Mouse (Mus musculus) forebrain, embryonic 11.5 days (tissue): ENCODE results near the gene Gm49393. TPM values are rescaled to one million over a fixed set of nuclear protein-coding genes. Genes with fewer than 3 reads are reported as not detected.

Experiments used
- ATAC-seq: fragments of 200-750 bp; cut with Nextera tagmentation; replicated peaks from 2 replicates; pipeline ENCODE4 v1.8.0; 2017; ENCODE audit warnings: moderate TSS enrichment; ENCODE audit not compliant: low FRiP score
- DNase-seq: peaks from one replicate; pipeline ENCODE4 v3.0.0-alpha.2; 2017; ENCODE audit warnings: low spot score
- H3K27ac ChIP-seq: fragments of 300-500 bp; sonication (generic); 2 replicates; pipeline ENCODE4 v1.5.1; 2014; ENCODE audit warnings: low read depth, low read length
- H3K27me3 ChIP-seq: fragments of 300-500 bp; sonication (generic); 2 replicates; pipeline ENCODE4 v1.6.1; 2014; ENCODE audit warnings: mild to moderate bottlenecking, low read length, mixed read lengths; ENCODE audit not compliant: control insufficient read depth, insufficient read depth
- H3K36me3 ChIP-seq: fragments of 300-500 bp; sonication (generic); 2 replicates; pipeline ENCODE4 v1.6.1; 2014; ENCODE audit warnings: mild to moderate bottlenecking, low read length, moderate library complexity, mixed read lengths; ENCODE audit not compliant: control insufficient read depth, insufficient read depth
- H3K4me1 ChIP-seq: fragments of 300-500 bp; sonication (generic); replicated peaks from 2 replicates; pipeline ENCODE4 v1.6.1; 2014; ENCODE audit warnings: low read length, mixed read lengths; ENCODE audit not compliant: control insufficient read depth, insufficient read depth
- H3K4me2 ChIP-seq: fragments of 300-500 bp; sonication (generic); 2 replicates; pipeline ENCODE4 v1.6.1; 2014; ENCODE audit warnings: low read depth, mild to moderate bottlenecking, low read length, moderate library complexity, mixed read lengths; ENCODE audit not compliant: severe bottlenecking
- H3K4me3 ChIP-seq: fragments of 300-500 bp; sonication (generic); 2 replicates; pipeline ENCODE4 v1.5.1; 2014; ENCODE audit warnings: low read depth, low read length
- H3K9ac ChIP-seq: fragments of 300-500 bp; sonication (generic); 2 replicates; pipeline ENCODE4 v1.6.1; 2014; ENCODE audit warnings: low read length
- H3K9me3 ChIP-seq: fragments of 300-500 bp; sonication (generic); 2 replicates; pipeline ENCODE4 v1.6.1; 2016; ENCODE audit warnings: low read length, mixed read lengths; ENCODE audit not compliant: control insufficient read depth
- WGBS: fragments of 180-500 bp; shearing (Covaris S2); extraction: QIAGEN DNeasy Blood & Tissue Kit; methylation state at CpG from one replicate; pipeline ENCODE4 v1.1.7; 2014; 5-methylcytosine and 5-hydroxymethylcytosine counted together
- polyA plus RNA-seq: library from polyadenylated mRNA; unstranded; fragments of >200 nt; fragmentation: Nextera tagmentation; extraction: Ambion mirVana; gene quantifications from 2 replicates; pipeline ENCODE4 v1.2.1, GENCODE M21; 2014

Gene Gm49393
- polyA plus RNA-seq, 1 experiment from 2014 or later = not detected

- Histone ChIP-seq H3K36me3 (no peaks in the 10 kb centered on the region), H3K4me1 (no peaks in the 10 kb centered on the region)
- ATAC-seq = no peak
Measured at GRCm38 (mm10) chr13:60895406-60896160, 39.8 kb downstream of the Gm49393 start.

GRCm38 (mm10) chr13:60892301-60892700 lies 43.1 kb downstream of the Gm49393 start:
- H3K9me3 ChIP-seq = no peaks in the 10 kb centered on the region
- no peak overlapping the region for H3K4me2 ChIP-seq
- no peak for DNase-seq
- no peak overlapping the region for H3K9ac ChIP-seq
- 93% methylated on average over 1 of the region's 1 CpGs for WGBS
- H3K4me1 ChIP-seq = no peaks in the 10 kb centered on the region
- no peak overlapping the region for H3K27ac ChIP-seq
- no peak overlapping the region for H3K4me3 ChIP-seq
- no peaks in the 10 kb centered on the region for H3K36me3 ChIP-seq
- no peak for ATAC-seq
- no peaks in the 10 kb centered on the region for H3K27me3 ChIP-seq

More at GRCm38 (mm10) chr13:60895406-60896160, 39.8 kb downstream of the Gm49393 start:
- Histone ChIP-seq H3K9me3 (no peaks in the 10 kb centered on the region), H3K4me3 (no peak overlapping the region), H3K27ac (no peak overlapping the region), H3K4me2 (no peak overlapping the region), H3K9ac (no peak overlapping the region), H3K27me3 (no peaks in the 10 kb centered on the region)
- DNase-seq = no peak

GRCm38 (mm10) chr13:60864281-60864680 lies 71.1 kb downstream of the Gm49393 start, which contains the start of gene 4930486L24Rik:
4930486L24Rik (minus strand) TSS chr13:60864475.
- H3K4me2 ChIP-seq = no peak within 1 kb of the TSS
- no peaks in the 10 kb centered on the region for H3K4me1 ChIP-seq
- DNase-seq (no peak), ATAC-seq (no peak)
- no peak within 1 kb of the TSS for H3K4me3 ChIP-seq
- no peak within 1 kb of the TSS for H3K9ac ChIP-seq
- H3K36me3 ChIP-seq = no peaks in the 10 kb centered on the region
- no peaks in the 10 kb centered on the region for H3K27me3 ChIP-seq
- 96% methylated on average over 1 of the region's 1 CpGs for WGBS
- no peak within 1 kb of the TSS for H3K27ac ChIP-seq
- H3K9me3 ChIP-seq = no peaks in the 10 kb centered on the region

- H3K4me1 ChIP-seq = no peaks in the 10 kb centered on the region
- ATAC-seq (no peak), DNase-seq (no peak)
- H3K4me3 ChIP-seq = no peak overlapping the region
- no peaks in the 10 kb centered on the region for H3K36me3 ChIP-seq
- no peak overlapping the region for H3K27ac ChIP-seq
- H3K9me3 ChIP-seq = no peaks in the 10 kb centered on the region
- WGBS = 85% methylated on average over 4 of the region's 4 CpGs
- H3K27me3 ChIP-seq = no peaks in the 10 kb centered on the region
- no peak overlapping the region for H3K9ac ChIP-seq
- H3K4me2 ChIP-seq = no peak overlapping the region
Measured at GRCm38 (mm10) chr13:60848241-60849120, 86.9 kb downstream of the Gm49393 start.

- no peaks in the 10 kb centered on the region for H3K27me3 ChIP-seq
- no peak overlapping the region for H3K4me2 ChIP-seq
- H3K4me3 ChIP-seq = no peak overlapping the region
- H3K9ac ChIP-seq = no peak overlapping the region
- H3K36me3 ChIP-seq = no peaks in the 10 kb centered on the region
- no peak for DNase-seq
- no peaks in the 10 kb centered on the region for H3K4me1 ChIP-seq
- no peak for ATAC-seq
- WGBS = 84% methylated on average over 8 of the region's 8 CpGs
- no peak overlapping the region for H3K27ac ChIP-seq
- H3K9me3 ChIP-seq = no peaks in the 10 kb centered on the region
Measured at GRCm38 (mm10) chr13:60843153-60843552, 92.2 kb downstream of the Gm49393 start.

GRCm38 (mm10) chr13:60842703-60843102 lies 92.7 kb downstream of the Gm49393 start:
- Histone ChIP-seq H3K4me2 (no peak overlapping the region), H3K36me3 (no peaks in the 10 kb centered on the region), H3K9ac (no peak overlapping the region), H3K27me3 (no peaks in the 10 kb centered on the region), H3K27ac (no peak overlapping the region), H3K9me3 (no peaks in the 10 kb centered on the region), H3K4me3 (no peak overlapping the region), H3K4me1 (no peaks in the 10 kb centered on the region)
- WGBS = 84% methylated on average over 6 of the region's 6 CpGs
- no peak for ATAC-seq
- DNase-seq = no peak

GRCm38 (mm10) chr13:60839353-60839902 lies 96.0 kb downstream of the Gm49393 start:
- no peaks in the 10 kb centered on the region for H3K27me3 ChIP-seq
- H3K4me1 ChIP-seq = no peaks in the 10 kb centered on the region
- H3K27ac ChIP-seq = no peak overlapping the region
- no peak for DNase-seq
- no peak overlapping the region for H3K9ac ChIP-seq
- 87% methylated on average over 2 of the region's 2 CpGs for WGBS
- H3K4me2 ChIP-seq = no peak overlapping the region
- no peaks in the 10 kb centered on the region for H3K9me3 ChIP-seq
- no peak overlapping the region for H3K4me3 ChIP-seq
- no peak for ATAC-seq
- H3K36me3 ChIP-seq = no peaks in the 10 kb centered on the region

- DNase-seq (no peak), ATAC-seq (no peak)
- no peaks in the 10 kb centered on the region for H3K36me3 ChIP-seq
- H3K4me3 ChIP-seq = no peak overlapping the region
- H3K4me2 ChIP-seq = no peak overlapping the region
- no peaks in the 10 kb centered on the region for H3K4me1 ChIP-seq
- WGBS = 72% methylated on average over 3 of the region's 3 CpGs
- H3K9me3 ChIP-seq = no peaks in the 10 kb centered on the region
- no peak overlapping the region for H3K9ac ChIP-seq
- H3K27me3 ChIP-seq = no peaks in the 10 kb centered on the region
- no peak overlapping the region for H3K27ac ChIP-seq
Measured at GRCm38 (mm10) chr13:60826052-60826451, 109.3 kb downstream of the Gm49393 start.
